Mouse (Mus musculus) liver, postnatal 0 days (tissue): ENCODE data around the gene Lzic. TPM values are rescaled to one million over a fixed set of nuclear protein-coding genes. Genes with fewer than 3 reads are reported as not detected.

Experiments
- ATAC-seq: fragments of 200-750 bp; cut with Nextera tagmentation; 2 replicates; pipeline ENCODE4 v1.8.0; 2017; ENCODE audit warnings: mild to moderate bottlenecking, moderate library complexity
- DNase-seq: peaks from one replicate; pipeline ENCODE4 v3.0.0-alpha.2; 2016
- H3K27ac ChIP-seq: fragments of 300-500 bp; sonication (generic); 2 replicates; pipeline ENCODE4 v1.5.1; 2014; ENCODE audit warnings: antibody characterized with exemption, moderate library complexity, mild to moderate bottlenecking, low read depth
- H3K27me3 ChIP-seq: fragments of 300-500 bp; sonication (generic); 2 replicates; pipeline ENCODE4 v1.6.1; 2014; ENCODE audit warnings: low read length, control low read depth, mixed read lengths; ENCODE audit not compliant: insufficient read depth
- H3K36me3 ChIP-seq: fragments of 300-500 bp; sonication (generic); replicated peaks from 2 replicates; pipeline ENCODE4 v1.6.1; 2014; ENCODE audit warnings: mild to moderate bottlenecking, control low read depth, low read length, moderate library complexity, mixed read lengths; ENCODE audit not compliant: insufficient read depth
- H3K4me1 ChIP-seq: fragments of 300-500 bp; sonication (generic); 2 replicates; pipeline ENCODE4 v1.6.1; 2014; ENCODE audit warnings: antibody characterized with exemption, mild to moderate bottlenecking, control low read depth; ENCODE audit not compliant: insufficient read depth
- H3K4me2 ChIP-seq: fragments of 300-500 bp; sonication (generic); 2 replicates; pipeline ENCODE4 v1.6.1; 2014; ENCODE audit warnings: low read depth, mild to moderate bottlenecking, low read length, moderate library complexity, mixed read lengths
- H3K4me3 ChIP-seq: fragments of 300-500 bp; sonication (generic); 2 replicates; pipeline ENCODE4 v1.5.1; 2014; ENCODE audit warnings: low read depth, low read length
- H3K9ac ChIP-seq: fragments of 300-500 bp; sonication (generic); replicated peaks from 2 replicates; pipeline ENCODE4 v1.6.1; 2014; ENCODE audit warnings: mild to moderate bottlenecking, moderate library complexity
- H3K9me3 ChIP-seq: fragments of 300-500 bp; sonication (generic); 2 replicates; pipeline ENCODE4 v1.6.1; 2016; ENCODE audit warnings: mild to moderate bottlenecking, control low read depth, low read length, mixed read lengths
- CTCF ChIP-seq: sonication (generic); IDR thresholded peaks from 2 replicates; pipeline ENCODE4 v1.5.1; 2016; ENCODE audit warnings: antibody characterized with exemption, low read depth
- EP300 ChIP-seq: IDR thresholded peaks from 2 replicates; pipeline ENCODE4 v1.6.1; 2016; ENCODE audit warnings: antibody characterized with exemption, low read depth, mild to moderate bottlenecking
- WGBS: fragments of 180-500 bp; shearing (Covaris S2); extraction: QIAGEN DNeasy Blood & Tissue Kit; methylation state at CpG from one replicate; pipeline ENCODE4 v1.1.7; 2014; ENCODE audit not compliant: insufficient replicate concordance; 5-methylcytosine and 5-hydroxymethylcytosine counted together
- polyA plus RNA-seq: library from polyadenylated mRNA; unstranded; fragments of >200 nt; fragmentation: Nextera tagmentation; extraction: Ambion mirVana; gene quantifications from 2 replicates; pipeline ENCODE4 v1.2.1, GENCODE M21; 2015

Lzic gene
- polyA plus RNA-seq, 1 experiment from 2014 or later, result 8.2 TPM

GRCm38 (mm10) chr4:149517868-149518340 lies 32.9 kb downstream of the Lzic start, which contains the start of gene Ctnnbip1:
Gene Ctnnbip1, plus strand, starts transcription at chr4:149518236.
- under 1% methylated on average over 21 of the region's 46 CpGs for WGBS
- Histone ChIP-seq H3K27me3 (no peaks in the 10 kb centered on the region), H3K4me2 (peak within 1 kb of the TSS; percentile 86), H3K9me3 (no peaks in the 10 kb centered on the region), H3K36me3 (no peaks in the 10 kb centered on the region), H3K4me1 (peaks cover 18% of the 10 kb centered on the region), H3K27ac (peak within 1 kb of the TSS; percentile 41; the same call in 1 of the 2 replicates), H3K4me3 (peak within 1 kb of the TSS; percentile 57), H3K9ac (peak within 1 kb of the TSS; percentile 61)
- DNase-seq (peak; percentile 96), ATAC-seq (peak; percentile 100)
- TF ChIP-seq CTCF (no peak), EP300 (no peak)

- TF ChIP-seq CTCF (no peak), EP300 (no peak)
- Histone ChIP-seq H3K4me1 (peaks cover 18% of the 10 kb centered on the region), H3K9ac (peak overlapping the region; percentile 61), H3K9me3 (no peaks in the 10 kb centered on the region), H3K4me2 (peak overlapping the region; percentile 86), H3K36me3 (no peaks in the 10 kb centered on the region), H3K27ac (peak overlapping the region; percentile 41; the same call in 1 of the 2 replicates), H3K27me3 (no peaks in the 10 kb centered on the region), H3K4me3 (peak overlapping the region; percentile 57)
- no peak for DNase-seq
- 15% methylated on average over 20 of the region's 52 CpGs for WGBS
- no peak for ATAC-seq
These were observed 33.6 kb downstream of the Lzic start for GRCm38 (mm10) chr4:149518351-149519220.

DNA sequence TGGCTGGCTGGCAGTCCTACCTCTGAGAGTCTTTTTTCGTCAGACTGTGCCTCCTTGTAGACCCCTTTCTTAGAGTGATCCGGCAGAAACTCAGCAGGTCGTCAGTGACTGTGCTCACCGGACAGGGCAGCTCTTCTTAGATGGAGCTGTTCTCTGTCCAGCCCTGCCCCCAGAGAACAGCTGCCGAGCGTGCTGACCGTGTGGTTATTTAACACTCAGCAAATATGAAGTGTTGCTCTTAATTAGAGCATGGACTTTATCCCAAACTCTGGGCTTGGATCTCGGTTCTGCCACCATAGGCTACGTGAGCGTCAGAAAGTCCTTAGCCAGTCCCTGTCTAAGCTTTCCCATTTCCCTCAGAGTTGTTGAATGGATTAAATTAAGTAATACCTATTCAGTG lies 36.2 kb downstream of the Lzic start:
- no peak overlapping the region for H3K27ac ChIP-seq
- 60% methylated on average over 10 of the region's 10 CpGs for WGBS
- TF ChIP-seq EP300 (no peak), CTCF (no peak)
- no peaks in the 10 kb centered on the region for H3K36me3 ChIP-seq
- H3K27me3 ChIP-seq, result no peaks in the 10 kb centered on the region
- no peaks in the 10 kb centered on the region for H3K9me3 ChIP-seq
- DNase-seq, result no peak
- H3K4me3 ChIP-seq, result no peak overlapping the region
- no peak for ATAC-seq
- H3K4me1 ChIP-seq, result peaks cover 23% of the 10 kb centered on the region
- no peak overlapping the region for H3K9ac ChIP-seq
- peak overlapping the region; percentile 27 for H3K4me2 ChIP-seq

DNA sequence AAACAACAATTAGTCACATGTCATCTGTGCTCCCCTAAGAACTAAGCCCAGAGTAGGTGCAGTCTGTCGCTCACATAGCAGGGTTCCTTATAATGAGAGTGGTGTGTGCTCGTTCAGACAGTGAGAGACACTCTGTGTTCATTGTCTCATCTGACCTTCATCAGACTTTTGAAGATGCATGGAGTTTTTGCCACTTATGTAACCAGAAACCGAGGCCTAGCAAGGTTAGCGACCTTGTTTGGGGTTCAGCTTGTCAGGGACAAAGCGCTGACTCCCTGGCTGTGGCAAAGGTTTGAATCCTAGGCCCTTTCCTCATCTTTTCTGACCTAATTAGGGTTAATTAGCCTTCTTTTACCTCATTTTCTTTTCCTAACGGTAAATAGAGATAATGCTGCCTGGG lies 38.9 kb downstream of the Lzic start:
- Histone ChIP-seq H3K9ac (no peak overlapping the region), H3K9me3 (no peaks in the 10 kb centered on the region), H3K27me3 (no peaks in the 10 kb centered on the region), H3K4me2 (no peak overlapping the region), H3K36me3 (no peaks in the 10 kb centered on the region), H3K4me3 (no peak overlapping the region), H3K27ac (no peak overlapping the region), H3K4me1 (peaks cover 16% of the 10 kb centered on the region)
- TF ChIP-seq CTCF (no peak), EP300 (no peak)
- WGBS, result 72% methylated on average over 6 of the region's 6 CpGs
- DNase-seq (no peak), ATAC-seq (no peak)

- H3K36me3 ChIP-seq, result no peaks in the 10 kb centered on the region
- peaks cover 16% of the 10 kb centered on the region for H3K4me1 ChIP-seq
- H3K27ac ChIP-seq, result no peak overlapping the region
- H3K4me3 ChIP-seq, result no peak overlapping the region
- H3K9me3 ChIP-seq, result no peaks in the 10 kb centered on the region
- 69% methylated on average over 4 of the region's 4 CpGs for WGBS
- TF ChIP-seq CTCF (no peak), EP300 (no peak)
- DNase-seq (no peak), ATAC-seq (no peak)
- no peak overlapping the region for H3K4me2 ChIP-seq
- no peaks in the 10 kb centered on the region for H3K27me3 ChIP-seq
- no peak overlapping the region for H3K9ac ChIP-seq
These were observed 40.1 kb downstream of the Lzic start for GRCm38 (mm10) chr4:149525170-149525569.

GRCm38 (mm10) chr4:149525811-149526210 lies 40.8 kb downstream of the Lzic start:
- no peak overlapping the region for H3K27ac ChIP-seq
- no peak for ATAC-seq
- no peak overlapping the region for H3K4me2 ChIP-seq
- H3K27me3 ChIP-seq, result no peaks in the 10 kb centered on the region
- no peaks in the 10 kb centered on the region for H3K9me3 ChIP-seq
- H3K4me1 ChIP-seq, result peaks cover 16% of the 10 kb centered on the region
- no peak overlapping the region for H3K4me3 ChIP-seq
- no peak for DNase-seq
- no peak for TF ChIP-seq EP300
- TF ChIP-seq CTCF, result no peak
- WGBS, result 77% methylated on average over 6 of the region's 6 CpGs
- H3K36me3 ChIP-seq, result no peaks in the 10 kb centered on the region
- no peak overlapping the region for H3K9ac ChIP-seq
